Mouse (Mus musculus): ENCODE results near the gene Cfap97d1. TPM values are rescaled to one million over a fixed set of nuclear protein-coding genes. Genes with fewer than 3 reads are reported as not detected.

Gene Cfap97d1
- polyA plus RNA-seq, 1 experiment from 2014 or later = not detected

DNA sequence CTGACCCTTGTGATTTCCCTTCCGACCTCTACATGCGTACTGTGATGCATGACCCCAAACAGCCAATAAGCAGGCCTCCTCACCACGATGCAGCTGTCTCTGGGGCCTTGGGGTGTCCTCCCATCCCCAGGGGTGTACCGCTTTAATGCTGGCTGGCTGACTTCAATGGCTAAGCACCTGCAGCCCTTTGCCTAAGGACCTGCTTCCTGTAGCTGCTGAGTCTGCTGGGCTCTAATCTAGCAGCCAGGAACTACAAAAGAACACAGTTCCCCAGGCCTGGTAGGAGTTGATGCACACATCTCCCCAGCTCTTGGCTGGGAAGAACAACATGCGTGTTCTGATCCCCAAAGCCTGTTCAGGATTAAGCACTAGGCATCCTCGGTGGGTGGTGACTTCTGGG is 31.4 kb downstream of the Cfap97d1 start:
- H3K9ac ChIP-seq (replicated peaks; ENCODE audit: low read length) = no peak overlapping the region
- H3K4me1 ChIP-seq (ENCODE audit: insufficient read depth, low read length) = peaks cover 4% of the 10 kb centered on the region; the same call in 1 of the 2 replicates
- H3K4me2 ChIP-seq (replicated peaks; ENCODE audit: low read depth, low read length) = no peak overlapping the region
- ATAC-seq (ENCODE audit: low FRiP score, low TSS enrichment) = 0 out of 2 replicates have a peak, but pooled peaks have one; percentile 27
- H3K9me3 ChIP-seq (ENCODE audit: low read length) = no peaks in the 10 kb centered on the region
- no peak overlapping the region for H3K4me3 ChIP-seq (ENCODE audit: low read length)
- 0 out of 2 replicates have a peak overlapping the region, but pooled peaks have one; percentile 16 for H3K27ac ChIP-seq (ENCODE audit: low read length)
- 49% methylated on average over 6 of the region's 6 CpGs for WGBS
- H3K27me3 ChIP-seq (ENCODE audit: insufficient read depth, low read length) = no peaks in the 10 kb centered on the region; the same call in 1 of the 2 replicates
- H3K36me3 ChIP-seq (ENCODE audit: insufficient read depth, low read length) = peaks cover 9% of the 10 kb centered on the region

DNA sequence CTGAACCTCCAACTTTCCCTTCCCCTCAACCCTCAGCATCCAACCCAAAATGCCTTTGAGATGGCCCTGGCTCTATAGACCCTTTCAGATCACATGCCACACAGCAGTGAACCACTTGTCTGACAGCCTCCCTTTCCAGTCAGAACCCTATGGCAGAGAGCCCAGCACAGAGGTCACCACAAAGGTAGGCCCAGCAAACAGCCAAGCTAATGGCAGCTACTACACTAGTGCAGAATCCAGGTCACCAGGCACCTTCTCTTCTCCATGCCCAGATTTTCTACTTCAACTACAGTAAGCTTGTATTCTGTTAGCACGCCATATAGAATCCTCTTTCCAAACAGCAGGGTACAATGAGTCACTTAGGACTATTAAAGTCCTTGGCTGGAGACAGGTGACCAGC is 32.1 kb downstream of the Cfap97d1 start:
- Histone ChIP-seq H3K27ac (ENCODE audit: low read length) (no peak overlapping the region), H3K4me2 (replicated peaks; ENCODE audit: low read depth, low read length) (no peak overlapping the region), H3K27me3 (ENCODE audit: insufficient read depth, low read length) (no peaks in the 10 kb centered on the region; the same call in 1 of the 2 replicates), H3K36me3 (ENCODE audit: insufficient read depth, low read length) (peaks cover 9% of the 10 kb centered on the region; the same call in 1 of the 2 replicates), H3K4me3 (ENCODE audit: low read length) (no peak overlapping the region), H3K9ac (replicated peaks; ENCODE audit: low read length) (no peak overlapping the region), H3K4me1 (ENCODE audit: insufficient read depth, low read length) (peaks cover 4% of the 10 kb centered on the region; the same call in 1 of the 2 replicates), H3K9me3 (ENCODE audit: low read length) (no peaks in the 10 kb centered on the region)
- 0 out of 2 replicates have a peak, but pooled peaks have one; percentile 6 for ATAC-seq (ENCODE audit: low FRiP score, low TSS enrichment)
- WGBS = 91% methylated on average over 1 of the region's 1 CpGs

DNA sequence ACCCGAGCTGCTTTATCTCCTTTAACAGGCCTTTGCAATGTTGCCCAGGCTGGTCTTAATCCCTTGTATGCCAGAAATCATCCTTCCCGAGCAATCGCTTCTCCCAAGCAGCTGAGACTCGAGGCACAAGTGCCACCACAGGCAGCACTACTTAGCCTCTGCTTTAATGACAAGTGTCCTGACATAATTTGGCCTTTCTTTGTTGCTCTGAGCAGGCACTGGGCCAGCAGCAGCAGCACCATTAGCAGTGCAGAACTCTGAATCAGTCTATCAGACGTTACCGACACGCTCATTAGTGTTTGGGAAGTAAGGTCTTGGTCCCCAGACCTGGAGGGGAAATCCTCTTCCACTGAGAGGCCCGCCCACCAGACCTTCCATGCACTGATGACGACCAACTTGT is 35.7 kb downstream of the Cfap97d1 start:
- Histone ChIP-seq H3K27ac (ENCODE audit: low read length) (no peak overlapping the region), H3K4me1 (ENCODE audit: insufficient read depth, low read length) (peaks cover 4% of the 10 kb centered on the region; the same call in 1 of the 2 replicates), H3K27me3 (ENCODE audit: insufficient read depth, low read length) (peaks cover 10% of the 10 kb centered on the region), H3K4me2 (replicated peaks; ENCODE audit: low read depth, low read length) (no peak overlapping the region), H3K4me3 (ENCODE audit: low read length) (no peak overlapping the region), H3K9me3 (ENCODE audit: low read length) (no peaks in the 10 kb centered on the region), H3K36me3 (ENCODE audit: insufficient read depth, low read length) (0 out of 2 replicates have a peak, but pooled peaks cover 5% of the 10 kb centered on the region), H3K9ac (replicated peaks; ENCODE audit: low read length) (no peak overlapping the region)
- whole genome bisulfite sequencing = 79% methylated on average over 9 of the region's 9 CpGs
- no peak for ATAC-seq (ENCODE audit: low FRiP score, low TSS enrichment)

DNA sequence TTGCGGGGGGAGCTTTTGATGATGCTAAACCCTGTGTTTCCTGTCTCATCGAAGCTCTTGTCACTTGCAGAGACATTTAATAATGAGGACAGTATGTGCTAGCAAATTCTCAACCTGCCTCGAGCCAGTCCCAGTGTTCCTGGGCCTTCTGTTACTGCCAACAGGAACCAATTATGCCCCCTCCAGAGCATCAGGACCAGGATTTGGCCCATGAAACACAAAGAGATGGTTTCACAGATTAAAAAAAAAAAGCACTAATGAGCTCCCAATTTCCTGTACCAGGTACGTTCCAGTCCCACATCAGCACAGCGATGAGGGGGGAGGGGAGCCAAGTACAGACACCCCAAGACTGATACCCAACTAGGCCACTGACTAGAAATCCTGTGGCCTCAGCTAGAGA is 37.1 kb downstream of the Cfap97d1 start:
- 74% methylated on average over 5 of the region's 5 CpGs for WGBS
- Histone ChIP-seq H3K27ac (ENCODE audit: low read length) (no peak overlapping the region), H3K4me3 (ENCODE audit: low read length) (no peak overlapping the region), H3K4me1 (ENCODE audit: insufficient read depth, low read length) (peaks cover 9% of the 10 kb centered on the region), H3K9me3 (ENCODE audit: low read length) (no peaks in the 10 kb centered on the region), H3K4me2 (replicated peaks; ENCODE audit: low read depth, low read length) (no peak overlapping the region), H3K36me3 (ENCODE audit: insufficient read depth, low read length) (0 out of 2 replicates have a peak, but pooled peaks cover 5% of the 10 kb centered on the region), H3K27me3 (ENCODE audit: insufficient read depth, low read length) (peaks cover 18% of the 10 kb centered on the region), H3K9ac (replicated peaks; ENCODE audit: low read length) (no peak overlapping the region)
- no peak for ATAC-seq (ENCODE audit: low FRiP score, low TSS enrichment)

DNA sequence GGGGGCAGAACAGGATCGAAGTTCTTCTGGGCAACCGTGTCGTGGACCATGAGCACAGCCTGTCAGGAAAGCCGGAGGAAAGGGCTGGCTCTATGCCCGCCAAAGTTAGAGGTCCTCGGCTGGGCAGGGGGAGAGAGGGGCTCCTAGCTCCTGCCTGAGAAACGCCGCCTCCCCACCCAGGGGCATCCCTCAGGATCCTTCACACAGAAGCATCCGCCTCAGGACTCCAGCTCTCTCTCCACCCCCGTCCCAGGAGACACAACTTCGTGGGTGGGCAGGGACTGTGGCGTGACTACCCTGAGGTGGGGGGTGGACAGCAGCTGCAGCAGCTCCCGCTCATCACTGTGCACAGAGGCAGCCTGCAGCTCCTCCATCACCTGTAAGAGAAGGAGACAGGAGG is 39.3 kb downstream of the Cfap97d1 start:
- no peak overlapping the region for H3K27ac ChIP-seq (ENCODE audit: low read length)
- H3K9ac ChIP-seq (replicated peaks; ENCODE audit: low read length) = no peak overlapping the region
- no peaks in the 10 kb centered on the region for H3K36me3 ChIP-seq (ENCODE audit: insufficient read depth, low read length)
- H3K4me3 ChIP-seq (ENCODE audit: low read length) = no peak overlapping the region
- H3K4me2 ChIP-seq (replicated peaks; ENCODE audit: low read depth, low read length) = no peak overlapping the region
- no peak for ATAC-seq (ENCODE audit: low FRiP score, low TSS enrichment)
- 75% methylated on average over 12 of the region's 13 CpGs for WGBS
- H3K27me3 ChIP-seq (ENCODE audit: insufficient read depth, low read length) = peaks cover 23% of the 10 kb centered on the region
- H3K9me3 ChIP-seq (ENCODE audit: low read length) = no peaks in the 10 kb centered on the region
- H3K4me1 ChIP-seq (ENCODE audit: insufficient read depth, low read length) = peaks cover 24% of the 10 kb centered on the region

DNA sequence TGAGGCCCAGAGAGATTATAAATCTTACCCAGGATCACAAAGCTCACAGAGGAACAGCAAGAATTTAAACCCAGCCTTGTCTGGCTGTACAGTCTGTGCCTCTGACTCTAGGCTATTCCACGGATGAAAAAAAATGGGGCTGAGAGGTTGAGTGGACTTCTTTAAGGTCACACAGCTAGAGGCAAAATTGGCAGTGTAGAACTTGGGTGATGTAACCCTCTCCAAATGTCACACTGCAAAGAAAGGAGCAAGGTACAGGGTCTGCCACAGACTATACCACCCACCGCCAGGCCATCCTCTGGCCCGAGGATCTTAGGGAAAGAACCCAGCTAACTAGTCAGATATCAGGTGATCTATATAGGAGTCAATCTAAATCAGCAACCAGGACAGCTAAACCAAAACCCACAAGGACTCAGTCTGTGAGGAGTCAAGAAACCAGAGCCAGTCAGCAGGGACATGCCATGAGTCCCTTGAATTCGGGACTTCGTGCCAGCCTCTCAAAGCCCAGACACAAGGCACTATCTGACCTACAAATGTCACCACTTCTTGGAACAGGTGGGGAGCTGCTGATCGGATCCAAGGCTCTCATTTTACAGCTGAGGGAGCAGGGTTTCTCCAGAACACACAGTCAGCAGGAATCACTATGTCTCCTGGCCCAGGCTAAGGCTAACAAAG is 40.1 kb downstream of the Cfap97d1 start:
- H3K27ac ChIP-seq (ENCODE audit: low read length) = no peak overlapping the region
- peaks cover 24% of the 10 kb centered on the region for H3K27me3 ChIP-seq (ENCODE audit: insufficient read depth, low read length)
- no peak overlapping the region for H3K4me3 ChIP-seq (ENCODE audit: low read length)
- no peak overlapping the region for H3K4me2 ChIP-seq (replicated peaks; ENCODE audit: low read depth, low read length)
- peaks cover 24% of the 10 kb centered on the region for H3K4me1 ChIP-seq (ENCODE audit: insufficient read depth, low read length)
- H3K36me3 ChIP-seq (ENCODE audit: insufficient read depth, low read length) = no peaks in the 10 kb centered on the region
- ATAC-seq (ENCODE audit: low FRiP score, low TSS enrichment) = no peak
- 73% methylated on average over 6 of the region's 6 CpGs for WGBS
- H3K9me3 ChIP-seq (ENCODE audit: low read length) = no peaks in the 10 kb centered on the region
- H3K9ac ChIP-seq (replicated peaks; ENCODE audit: low read length) = no peak overlapping the region

DNA sequence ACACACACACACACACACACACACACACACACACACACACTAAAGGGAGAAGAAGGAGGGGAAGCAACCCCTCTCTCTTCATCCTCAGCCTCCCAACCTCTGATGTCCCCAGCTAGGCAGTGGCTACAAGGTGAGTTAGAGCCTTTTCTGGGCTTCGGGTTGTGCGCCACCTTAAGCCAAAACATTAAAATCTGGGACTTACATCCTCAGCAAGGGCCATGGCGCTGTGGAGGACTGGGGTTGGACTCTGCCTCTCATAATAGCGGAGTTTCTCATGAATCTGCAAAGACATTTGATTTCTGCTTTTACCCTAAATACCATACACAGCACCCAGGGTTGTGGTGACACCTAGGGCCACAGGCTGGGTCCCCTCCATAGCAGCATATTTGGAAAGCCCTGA is 40.8 kb downstream of the Cfap97d1 start:
- ATAC-seq (ENCODE audit: low FRiP score, low TSS enrichment) = no peak
- WGBS = 78% methylated on average over 4 of the region's 4 CpGs
- no peak overlapping the region for H3K27ac ChIP-seq (ENCODE audit: low read length)
- no peaks in the 10 kb centered on the region for H3K36me3 ChIP-seq (ENCODE audit: insufficient read depth, low read length)
- no peak overlapping the region for H3K4me3 ChIP-seq (ENCODE audit: low read length)
- peaks cover 24% of the 10 kb centered on the region for H3K27me3 ChIP-seq (ENCODE audit: insufficient read depth, low read length)
- no peak overlapping the region for H3K4me2 ChIP-seq (replicated peaks; ENCODE audit: low read depth, low read length)
- 0 out of 2 replicates have a peak overlapping the region, but pooled peaks have one; percentile 10 for H3K9ac ChIP-seq (replicated peaks; ENCODE audit: low read length)
- H3K9me3 ChIP-seq (ENCODE audit: low read length) = no peaks in the 10 kb centered on the region
- peaks cover 24% of the 10 kb centered on the region for H3K4me1 ChIP-seq (ENCODE audit: insufficient read depth, low read length)

DNA sequence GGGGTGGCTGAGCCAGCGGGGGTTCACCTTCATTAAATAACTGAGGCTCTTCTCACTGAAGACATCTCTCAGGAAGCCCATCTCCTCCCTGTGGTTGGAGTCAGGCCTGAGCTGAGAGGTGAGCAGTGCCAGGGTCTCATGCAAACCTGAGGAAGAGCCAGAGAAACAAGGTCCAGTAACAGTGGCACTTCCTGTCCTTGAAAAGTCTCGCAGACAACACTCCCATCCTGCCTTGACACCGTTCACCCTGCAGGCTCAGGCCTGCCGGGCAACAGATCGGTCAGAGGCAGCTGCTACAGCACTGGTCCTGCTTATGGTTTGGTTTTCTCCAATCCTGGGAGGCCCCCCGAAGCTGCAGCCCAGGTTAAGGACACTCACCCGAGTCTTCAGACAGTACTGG is 41.3 kb downstream of the Cfap97d1 start:
- H3K9me3 ChIP-seq (ENCODE audit: low read length) = no peaks in the 10 kb centered on the region
- 39% methylated on average over 7 of the region's 7 CpGs for WGBS
- peak overlapping the region; percentile 10; the same call in 1 of the 2 replicates for H3K9ac ChIP-seq (replicated peaks; ENCODE audit: low read length)
- no peak overlapping the region for H3K27ac ChIP-seq (ENCODE audit: low read length)
- H3K4me3 ChIP-seq (ENCODE audit: low read length) = no peak overlapping the region
- H3K27me3 ChIP-seq (ENCODE audit: insufficient read depth, low read length) = peaks cover 24% of the 10 kb centered on the region
- H3K4me1 ChIP-seq (ENCODE audit: insufficient read depth, low read length) = peaks cover 27% of the 10 kb centered on the region
- H3K36me3 ChIP-seq (ENCODE audit: insufficient read depth, low read length) = no peaks in the 10 kb centered on the region
- ATAC-seq (ENCODE audit: low FRiP score, low TSS enrichment) = no peak
- peak overlapping the region; percentile 96 for H3K4me2 ChIP-seq (replicated peaks; ENCODE audit: low read depth, low read length)

DNA sequence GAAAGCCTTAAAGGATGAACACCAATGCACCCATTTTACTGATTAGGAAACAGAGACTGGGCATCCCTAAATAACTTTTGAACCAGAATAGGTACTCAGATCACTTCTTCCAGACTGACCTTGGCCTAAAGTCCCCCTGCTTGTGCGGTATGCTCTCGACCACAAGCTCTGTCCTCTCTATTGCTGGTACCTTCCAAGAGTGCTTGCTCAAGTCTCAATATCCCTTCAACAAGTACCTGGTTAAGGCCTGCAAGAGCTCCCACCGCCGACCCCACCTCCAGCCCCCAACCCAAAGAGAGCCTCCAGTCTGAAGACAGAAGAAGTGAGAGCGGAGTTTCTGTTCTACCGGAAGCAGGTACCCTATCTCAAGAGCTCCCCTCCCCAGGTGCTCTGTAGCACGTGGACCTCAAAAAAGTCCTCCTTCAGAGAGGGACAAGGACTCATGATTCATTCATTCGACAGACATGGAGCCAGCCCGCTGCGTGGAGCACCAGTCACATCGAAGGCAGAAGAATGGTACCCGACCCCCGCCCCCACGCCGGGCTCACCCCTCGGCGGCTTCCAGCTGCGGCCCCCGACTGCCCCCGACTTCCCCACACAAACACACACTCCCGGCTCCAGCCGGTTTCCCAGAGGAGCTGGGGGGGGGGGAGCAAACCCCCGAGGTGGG is 42.0 kb downstream of the Cfap97d1 start:
- Histone ChIP-seq H3K36me3 (ENCODE audit: insufficient read depth, low read length) (no peaks in the 10 kb centered on the region), H3K4me1 (ENCODE audit: insufficient read depth, low read length) (peaks cover 27% of the 10 kb centered on the region), H3K27ac (ENCODE audit: low read length) (peak overlapping the region; percentile 76), H3K4me3 (ENCODE audit: low read length) (peak overlapping the region; percentile 63), H3K9ac (replicated peaks; ENCODE audit: low read length) (peak overlapping the region; percentile 75), H3K27me3 (ENCODE audit: insufficient read depth, low read length) (peaks cover 24% of the 10 kb centered on the region), H3K9me3 (ENCODE audit: low read length) (no peaks in the 10 kb centered on the region), H3K4me2 (replicated peaks; ENCODE audit: low read depth, low read length) (peak overlapping the region; percentile 96)
- peak; percentile 28 for ATAC-seq (ENCODE audit: low FRiP score, low TSS enrichment)
- 3% methylated on average over 23 of the region's 23 CpGs for WGBS

Measured in kidney, embryonic 16.5 days (tissue).